Mouse (Mus musculus): ENCODE results near the gene Tbc1d5. TPM values are rescaled to one million over a fixed set of nuclear protein-coding genes. Genes with fewer than 3 reads are reported as not detected.

The Tbc1d5 gene
- polyA plus RNA-seq (2012; rRNA removed), result 18.5 TPM in 2 replicates

GRCm38 (mm10) chr17:51179195-51179953, at the start of gene Tbc1d5:
Gene Tbc1d5 (minus strand): TSS chr17:51179352.
- Histone ChIP-seq H3K4me3 (ENCODE audit: control insufficient read depth, low read depth, low read length) (peak within 1 kb of the TSS; percentile 89), H3K36me3 (ENCODE audit: control insufficient read depth, insufficient read depth, low read length) (no peaks in the 10 kb centered on the region), H3K27me3 (ENCODE audit: control insufficient read depth, insufficient read depth, low read length) (no peaks in the 10 kb centered on the region), H3K4me1 (ENCODE audit: control insufficient read depth, insufficient read depth, low read length) (no peaks in the 10 kb centered on the region), H3K27ac (ENCODE audit: control insufficient read depth, insufficient read depth, low read depth, low read length) (peak within 1 kb of the TSS; percentile 96)
- TF ChIP-seq CTCF (IDR thresholded peaks at IDR 0.05; ENCODE audit: control insufficient read depth, insufficient read depth, insufficient replicate concordance, low read depth, low read length) (no peak), POLR2A (IDR thresholded peaks at IDR 0.05; ENCODE audit: control insufficient read depth, low read depth, low read length) (peak; percentile 89)

- no peaks in the 10 kb centered on the region for H3K4me1 ChIP-seq (ENCODE audit: control insufficient read depth, insufficient read depth, low read length)
- H3K27me3 ChIP-seq (ENCODE audit: control insufficient read depth, insufficient read depth, low read length), result no peaks in the 10 kb centered on the region
- no peaks in the 10 kb centered on the region for H3K36me3 ChIP-seq (ENCODE audit: control insufficient read depth, insufficient read depth, low read length)
- H3K4me3 ChIP-seq (ENCODE audit: control insufficient read depth, low read depth, low read length), result no peak overlapping the region
- H3K27ac ChIP-seq (ENCODE audit: control insufficient read depth, insufficient read depth, low read depth, low read length), result no peak overlapping the region
- TF ChIP-seq CTCF (IDR thresholded peaks at IDR 0.05; ENCODE audit: control insufficient read depth, insufficient read depth, insufficient replicate concordance, low read depth, low read length), result no peak
- TF ChIP-seq POLR2A (IDR thresholded peaks at IDR 0.05; ENCODE audit: control insufficient read depth, low read depth, low read length), result no peak
Observed at GRCm38 (mm10) chr17:51226056-51226455, 46.9 kb upstream of the Tbc1d5 start.

GRCm38 (mm10) chr17:51223152-51223551, 44.0 kb upstream of the Tbc1d5 start:
- TF ChIP-seq POLR2A (IDR thresholded peaks at IDR 0.05; ENCODE audit: control insufficient read depth, low read depth, low read length), result no peak
- TF ChIP-seq CTCF (IDR thresholded peaks at IDR 0.05; ENCODE audit: control insufficient read depth, insufficient read depth, insufficient replicate concordance, low read depth, low read length), result no peak
- Histone ChIP-seq H3K27ac (ENCODE audit: control insufficient read depth, insufficient read depth, low read depth, low read length) (no peak overlapping the region), H3K4me3 (ENCODE audit: control insufficient read depth, low read depth, low read length) (no peak overlapping the region), H3K36me3 (ENCODE audit: control insufficient read depth, insufficient read depth, low read length) (no peaks in the 10 kb centered on the region), H3K4me1 (ENCODE audit: control insufficient read depth, insufficient read depth, low read length) (no peaks in the 10 kb centered on the region), H3K27me3 (ENCODE audit: control insufficient read depth, insufficient read depth, low read length) (no peaks in the 10 kb centered on the region)

GRCm38 (mm10) chr17:51221075-51221474, 41.9 kb upstream of the Tbc1d5 start:
- H3K4me1 ChIP-seq (ENCODE audit: control insufficient read depth, insufficient read depth, low read length), result no peaks in the 10 kb centered on the region
- no peaks in the 10 kb centered on the region for H3K36me3 ChIP-seq (ENCODE audit: control insufficient read depth, insufficient read depth, low read length)
- TF ChIP-seq POLR2A (IDR thresholded peaks at IDR 0.05; ENCODE audit: control insufficient read depth, low read depth, low read length), result no peak
- TF ChIP-seq CTCF (IDR thresholded peaks at IDR 0.05; ENCODE audit: control insufficient read depth, insufficient read depth, insufficient replicate concordance, low read depth, low read length), result no peak
- no peaks in the 10 kb centered on the region for H3K27me3 ChIP-seq (ENCODE audit: control insufficient read depth, insufficient read depth, low read length)
- H3K4me3 ChIP-seq (ENCODE audit: control insufficient read depth, low read depth, low read length), result no peak overlapping the region
- H3K27ac ChIP-seq (ENCODE audit: control insufficient read depth, insufficient read depth, low read depth, low read length), result no peak overlapping the region

- H3K27ac ChIP-seq (ENCODE audit: control insufficient read depth, insufficient read depth, low read depth, low read length), result no peak overlapping the region
Observed at GRCm38 (mm10) chr17:51219897-51220296, 40.7 kb upstream of the Tbc1d5 start.

GRCm38 (mm10) chr17:51216426-51216825, 37.3 kb upstream of the Tbc1d5 start:
- Histone ChIP-seq H3K4me1 (ENCODE audit: control insufficient read depth, insufficient read depth, low read length) (no peaks in the 10 kb centered on the region), H3K27ac (ENCODE audit: control insufficient read depth, insufficient read depth, low read depth, low read length) (no peak overlapping the region), H3K27me3 (ENCODE audit: control insufficient read depth, insufficient read depth, low read length) (no peaks in the 10 kb centered on the region), H3K36me3 (ENCODE audit: control insufficient read depth, insufficient read depth, low read length) (no peaks in the 10 kb centered on the region), H3K4me3 (ENCODE audit: control insufficient read depth, low read depth, low read length) (no peak overlapping the region)
- TF ChIP-seq POLR2A (IDR thresholded peaks at IDR 0.05; ENCODE audit: control insufficient read depth, low read depth, low read length) (no peak), CTCF (IDR thresholded peaks at IDR 0.05; ENCODE audit: control insufficient read depth, insufficient read depth, insufficient replicate concordance, low read depth, low read length) (no peak)

More at GRCm38 (mm10) chr17:51219897-51220296, 40.7 kb upstream of the Tbc1d5 start:
- no peaks in the 10 kb centered on the region for H3K4me1 ChIP-seq (ENCODE audit: control insufficient read depth, insufficient read depth, low read length)
- no peaks in the 10 kb centered on the region for H3K27me3 ChIP-seq (ENCODE audit: control insufficient read depth, insufficient read depth, low read length)
- TF ChIP-seq CTCF (IDR thresholded peaks at IDR 0.05; ENCODE audit: control insufficient read depth, insufficient read depth, insufficient replicate concordance, low read depth, low read length) (no peak), POLR2A (IDR thresholded peaks at IDR 0.05; ENCODE audit: control insufficient read depth, low read depth, low read length) (no peak)
- H3K36me3 ChIP-seq (ENCODE audit: control insufficient read depth, insufficient read depth, low read length), result no peaks in the 10 kb centered on the region
- no peak overlapping the region for H3K4me3 ChIP-seq (ENCODE audit: control insufficient read depth, low read depth, low read length)

GRCm38 (mm10) chr17:51209565-51209964, 30.4 kb upstream of the Tbc1d5 start:
- no peaks in the 10 kb centered on the region for H3K27me3 ChIP-seq (ENCODE audit: control insufficient read depth, insufficient read depth, low read length)
- TF ChIP-seq POLR2A (IDR thresholded peaks at IDR 0.05; ENCODE audit: control insufficient read depth, low read depth, low read length) (no peak), CTCF (IDR thresholded peaks at IDR 0.05; ENCODE audit: control insufficient read depth, insufficient read depth, insufficient replicate concordance, low read depth, low read length) (no peak)
- no peaks in the 10 kb centered on the region for H3K4me1 ChIP-seq (ENCODE audit: control insufficient read depth, insufficient read depth, low read length)
- no peak overlapping the region for H3K4me3 ChIP-seq (ENCODE audit: control insufficient read depth, low read depth, low read length)
- H3K36me3 ChIP-seq (ENCODE audit: control insufficient read depth, insufficient read depth, low read length), result no peaks in the 10 kb centered on the region
- H3K27ac ChIP-seq (ENCODE audit: control insufficient read depth, insufficient read depth, low read depth, low read length), result no peak overlapping the region

Data from testis, adult 2 months (tissue).